Mouse (Mus musculus) heart, adult 8-10 months (tissue): ENCODE data around the gene 2010111I01Rik. TPM values are rescaled to one million over a fixed set of nuclear protein-coding genes. Genes with fewer than 3 reads are reported as not detected.

ENCODE experiments used
- DNase-seq: peaks from one replicate; pipeline ENCODE4 v3.0.0; 2022; ENCODE audit warnings: low spot score
- total RNA-seq, 4 experiments: library from RNA; stranded (reverse); gene quantifications; 2 replicates each; pipeline ENCODE4 v1.2.4; 2022

Gene 2010111I01Rik
- total RNA-seq, 4 experiments from 2014 or later: 91.5 to 112 (median 98.3) TPM

- DNase-seq: no peak
Observed at GRCm38 (mm10) chr13:63284748-63285147, 320.1 kb downstream of the 2010111I01Rik start.

- no peak for DNase-seq
Observed at GRCm38 (mm10) chr13:63286483-63287102, 321.9 kb downstream of the 2010111I01Rik start.

- DNase-seq: no peak
Observed at GRCm38 (mm10) chr13:63289152-63289551, 324.5 kb downstream of the 2010111I01Rik start.

DNA sequence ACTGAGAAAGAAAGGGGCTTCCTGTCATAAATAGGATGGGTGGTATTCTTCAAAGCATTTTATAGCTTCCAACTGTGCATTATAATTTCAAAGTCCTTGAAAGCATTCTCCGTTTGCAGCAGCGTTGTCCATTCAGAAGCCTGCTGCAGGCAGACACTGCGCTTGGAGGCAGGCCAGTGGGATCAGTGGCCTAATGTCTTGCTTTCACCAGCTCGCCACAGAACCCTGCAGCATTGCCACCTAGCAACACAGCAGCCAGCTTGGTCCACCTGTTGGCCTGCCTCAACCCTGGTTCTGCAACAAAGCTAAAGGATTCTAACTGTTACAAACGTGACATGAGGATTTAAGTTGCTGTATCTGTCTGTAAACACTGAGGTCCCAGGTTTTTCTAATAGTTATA is 325.0 kb downstream of the 2010111I01Rik start:
- no peak for DNase-seq

DNA sequence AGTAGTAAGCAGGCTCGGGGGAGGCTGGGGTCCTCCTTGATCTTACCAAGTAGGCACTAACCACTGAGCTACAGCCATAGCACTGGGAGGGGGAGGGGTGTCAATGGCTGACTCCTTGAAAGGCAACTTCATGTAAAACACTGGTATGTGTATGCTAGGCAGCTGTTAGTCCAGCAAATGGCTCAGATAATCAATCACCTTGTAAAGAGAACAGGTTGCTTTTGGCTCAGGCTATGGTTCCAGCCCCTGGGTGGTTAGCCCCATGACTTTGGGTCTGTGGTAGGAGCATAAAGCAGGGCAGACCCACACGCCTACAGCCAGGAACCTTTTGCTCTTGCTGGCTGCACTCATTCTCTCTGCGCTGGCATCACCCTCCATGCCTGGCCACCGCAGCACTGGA is 325.4 kb downstream of the 2010111I01Rik start:
- no peak for DNase-seq

DNA sequence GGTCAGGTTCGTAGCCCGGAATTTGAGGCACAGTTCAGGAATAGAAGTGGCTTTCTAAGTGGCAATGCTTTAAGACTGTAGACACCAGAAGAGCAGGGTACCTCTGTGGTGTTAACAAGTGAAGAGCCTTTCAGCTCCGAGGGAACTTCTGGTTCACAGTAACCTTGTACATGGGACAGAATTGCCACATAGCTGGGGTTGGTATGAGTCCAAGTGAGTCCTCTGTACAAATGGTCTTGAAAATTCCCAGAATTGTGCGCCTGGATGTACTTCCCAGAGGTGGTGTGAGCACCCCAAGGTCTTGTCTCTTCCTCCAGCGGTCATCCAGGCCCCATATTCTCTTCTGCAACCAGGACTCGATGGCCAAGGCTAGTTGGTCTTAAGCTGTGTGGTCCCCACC is 326.3 kb downstream of the 2010111I01Rik start:
- no peak for DNase-seq

GRCm38 (mm10) chr13:63293647-63294046 is 329.0 kb downstream of the 2010111I01Rik start:
- no peak for DNase-seq

- no peak for DNase-seq
Observed at GRCm38 (mm10) chr13:63294359-63295193, 329.9 kb downstream of the 2010111I01Rik start.

DNA sequence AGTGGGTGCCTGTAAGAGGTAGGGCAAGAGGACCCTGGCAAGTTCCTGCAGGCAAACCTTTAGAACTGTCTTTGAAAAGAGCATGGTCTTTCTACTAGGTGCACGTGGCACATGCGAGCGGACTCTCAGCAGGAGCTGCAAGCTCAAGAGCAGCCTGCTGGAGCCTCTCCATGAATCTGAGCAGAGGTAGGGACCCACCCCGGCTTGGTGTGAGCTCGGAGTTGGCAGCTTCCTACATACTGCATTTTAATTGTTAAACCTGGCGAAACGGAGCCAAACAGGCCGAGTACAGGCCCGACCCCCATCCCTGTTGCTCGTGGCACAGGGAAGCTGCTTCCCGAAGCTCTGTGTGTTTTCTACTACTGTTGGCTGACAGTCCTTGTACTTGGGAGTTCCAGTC is 331.6 kb downstream of the 2010111I01Rik start:
- DNase-seq: no peak

- DNase-seq: no peak
Observed at GRCm38 (mm10) chr13:63297003-63297402, 332.3 kb downstream of the 2010111I01Rik start.

DNA sequence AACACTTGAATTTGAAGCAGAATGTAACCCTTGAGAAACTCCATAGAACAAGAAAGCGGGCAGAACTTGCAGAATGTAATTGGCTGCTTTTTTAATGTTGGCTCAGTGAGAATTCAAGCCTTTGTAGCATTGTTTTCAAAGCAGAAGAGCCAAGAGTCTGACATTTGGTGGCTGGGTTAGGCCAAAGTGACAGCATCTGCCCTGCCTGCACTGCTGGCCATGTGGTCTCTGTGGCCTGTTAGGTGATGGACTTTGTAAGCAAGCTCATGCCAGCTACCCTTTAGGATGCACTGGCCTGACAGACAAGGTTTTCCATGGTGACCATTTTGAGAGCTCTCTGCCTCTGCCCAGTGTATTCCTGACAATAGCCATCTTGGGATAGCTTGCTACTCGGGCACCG is 333.2 kb downstream of the 2010111I01Rik start:
- DNase-seq: no peak

GRCm38 (mm10) chr13:63298931-63299330 is 334.2 kb downstream of the 2010111I01Rik start:
- DNase-seq: no peak

DNA sequence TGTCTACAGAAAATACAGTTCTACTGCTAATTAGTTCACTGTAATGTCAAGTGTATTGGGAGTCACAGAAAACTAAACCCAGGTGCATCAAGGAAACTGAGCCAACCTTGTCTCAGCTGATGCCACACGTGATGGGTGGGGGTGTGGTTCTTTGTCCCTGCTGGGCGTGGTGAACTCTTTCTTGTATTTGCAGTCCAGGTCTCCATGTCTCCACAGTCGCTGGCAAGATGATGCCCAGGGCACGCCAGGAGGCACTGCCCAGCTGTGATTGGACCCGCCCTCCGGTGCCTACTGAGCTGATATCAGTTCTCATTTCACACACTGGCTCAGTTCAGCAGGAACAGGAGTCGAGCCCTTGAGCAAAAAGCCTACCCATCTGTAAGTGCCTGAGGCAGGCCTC is 336.2 kb downstream of the 2010111I01Rik start:
- no peak for DNase-seq

DNA sequence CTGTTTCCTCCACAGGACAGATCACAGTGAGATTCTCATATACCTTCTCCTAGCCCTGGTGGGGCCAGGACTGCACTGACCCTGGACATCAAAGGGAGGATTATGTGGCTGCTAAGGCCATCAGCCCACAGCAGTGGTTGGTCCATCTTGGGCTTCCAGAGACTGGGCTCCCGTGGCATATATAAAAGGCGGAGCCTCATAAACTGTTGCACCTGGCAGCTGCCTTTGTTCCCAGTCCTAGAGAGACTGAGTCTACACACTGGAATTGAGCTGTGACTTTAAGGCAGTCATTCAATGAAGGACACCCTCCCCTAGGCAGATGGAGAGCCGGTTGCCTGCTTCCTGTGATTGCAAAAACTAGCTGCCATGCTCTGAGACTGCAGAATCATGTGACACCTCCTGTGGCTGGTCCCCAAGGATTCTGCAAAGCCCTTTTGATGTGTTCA is 337.1 kb downstream of the 2010111I01Rik start:
- no peak for DNase-seq

DNA sequence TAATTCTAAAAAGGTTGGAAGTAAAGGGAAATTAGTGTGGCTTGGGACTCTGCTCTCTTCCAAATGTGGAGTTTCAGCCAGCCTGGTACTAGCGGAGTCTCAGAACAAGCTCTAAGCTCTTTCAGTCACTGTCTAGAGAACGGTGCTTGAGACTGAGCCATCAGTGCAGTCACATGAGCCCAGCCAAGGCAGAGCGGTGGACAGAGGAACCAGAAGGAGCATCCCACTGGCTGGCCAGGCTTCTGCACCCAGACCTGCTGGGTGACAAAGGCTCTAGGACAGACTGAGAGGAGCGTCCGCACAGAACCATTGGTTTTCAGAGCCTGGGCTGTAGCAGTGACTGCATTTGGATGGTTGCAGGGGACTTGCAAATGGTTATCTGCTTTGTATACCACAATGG is 337.7 kb downstream of the 2010111I01Rik start:
- DNase-seq: no peak

- peak; percentile 68 for DNase-seq
Observed at GRCm38 (mm10) chr13:63304124-63304792, 339.6 kb downstream of the 2010111I01Rik start.

- no peak for DNase-seq
Observed at GRCm38 (mm10) chr13:63304799-63305159, 340.1 kb downstream of the 2010111I01Rik start.

GRCm38 (mm10) chr13:63305160-63306011 is 340.7 kb downstream of the 2010111I01Rik start:
- peak; percentile 45 for DNase-seq

DNA sequence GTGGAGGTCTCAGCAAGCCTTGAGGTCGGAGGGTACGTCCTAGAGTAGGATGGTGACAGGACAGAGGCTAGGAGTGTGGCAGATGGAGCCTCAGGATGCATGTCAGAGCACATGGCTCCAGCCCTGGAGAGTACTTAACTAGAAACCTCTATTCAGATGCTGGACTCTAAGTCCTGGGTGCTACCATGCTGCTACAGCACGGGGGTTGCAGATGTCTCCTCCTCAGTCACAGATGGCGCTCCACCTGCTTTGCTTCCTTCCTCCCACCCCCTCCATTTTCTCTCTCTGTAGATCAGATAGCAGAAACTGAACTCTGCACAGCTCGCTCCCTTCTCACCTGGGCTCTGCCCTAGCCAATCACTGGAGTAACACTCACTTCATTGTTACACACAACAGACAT is 342.1 kb downstream of the 2010111I01Rik start:
- no peak for DNase-seq

GRCm38 (mm10) chr13:63309563-63309962 is 344.9 kb downstream of the 2010111I01Rik start:
- no peak for DNase-seq

DNA sequence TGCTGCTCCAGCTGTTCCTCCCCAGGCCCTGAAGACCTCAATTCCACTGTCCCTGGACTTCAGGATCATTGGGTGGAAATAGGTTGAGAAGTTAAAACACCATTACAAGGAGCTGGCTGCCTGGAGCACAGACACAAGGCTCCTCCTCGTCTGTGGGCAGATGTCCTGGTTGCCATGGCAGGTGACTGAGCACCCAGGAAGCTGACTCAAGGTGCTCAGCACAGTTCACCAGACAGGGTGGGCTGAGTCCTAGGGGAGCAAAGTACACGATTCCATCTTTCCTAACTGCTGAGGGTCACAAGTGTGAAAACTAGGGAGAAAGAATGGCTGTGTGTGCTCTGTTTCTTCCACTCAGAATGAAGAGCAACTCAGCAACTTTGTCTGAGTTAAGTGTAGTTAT is 346.5 kb downstream of the 2010111I01Rik start:
- DNase-seq: no peak

DNA sequence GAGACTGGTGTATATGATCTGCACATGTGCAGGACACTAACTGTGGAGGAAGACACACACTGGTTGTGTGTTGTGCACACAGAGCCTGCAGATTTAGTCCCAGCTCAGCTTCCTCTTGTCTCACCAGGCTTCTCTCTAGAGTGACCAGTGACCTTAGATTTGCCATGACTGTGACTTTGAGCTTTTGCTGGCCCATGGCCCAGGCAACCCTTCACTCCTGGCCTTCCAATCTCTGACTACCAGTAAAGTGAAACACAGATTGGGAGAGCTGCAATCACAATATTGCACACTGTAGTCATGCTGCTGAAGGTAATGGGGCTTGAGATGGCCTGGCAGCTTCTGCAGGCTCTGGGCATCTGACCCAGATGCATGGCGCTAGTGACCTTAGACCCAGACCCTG is 348.6 kb downstream of the 2010111I01Rik start:
- no peak for DNase-seq
